In genomic region chr11:89839671-89840327, GRCm38 (mm10) we compare ENCODE assay signal across 8 mouse cellular contexts.
DNase-seq lines count a peak whose midpoint lies in the region; ATAC-seq lines count a peak whose summit lies in the region.

No protein-coding gene starts in this region.

- H3K27ac ChIP-seq in intestine, embryonic 15.5 days: peak overlapping the region; percentile 56
- H3K27ac ChIP-seq in neural tube, embryonic 14.5 days (ENCODE audit: low read depth, low read length): peak overlapping the region; percentile 44; the same call in 1 of the 2 replicates

- H3K9ac ChIP-seq in intestine, embryonic 15.5 days: no peak overlapping the region
- no peak overlapping the region for H3K9ac ChIP-seq in neural tube, embryonic 14.5 days (replicated peaks; ENCODE audit: low read depth, low read length)

- no peak overlapping the region for H3K4me3 ChIP-seq in intestine, embryonic 15.5 days (replicated peaks)
- no peak overlapping the region for H3K4me3 ChIP-seq in neural tube, embryonic 14.5 days (ENCODE audit: low read depth, low read length)

- H3K9me3 ChIP-seq in intestine, embryonic 15.5 days: no peaks in the 10 kb centered on the region
- no peaks in the 10 kb centered on the region for H3K9me3 ChIP-seq in neural tube, embryonic 14.5 days (ENCODE audit: control insufficient read depth, low read length)

- peak overlapping the region; percentile 17 for H3K4me2 ChIP-seq in intestine, embryonic 15.5 days (replicated peaks)
- H3K4me2 ChIP-seq in neural tube, embryonic 14.5 days (ENCODE audit: low read depth, low read length): no peak overlapping the region

- H3K36me3 ChIP-seq in intestine, embryonic 15.5 days: no peaks in the 10 kb centered on the region
- no peaks in the 10 kb centered on the region for H3K36me3 ChIP-seq in neural tube, embryonic 14.5 days (ENCODE audit: control insufficient read depth, insufficient read depth, low read length)

- intact Hi-C loops in gastrocnemius, postnatal 14 days (cut with DNase I; ENCODE audit: low total_unique reads): no loop called here
- intact Hi-C loops in gastrocnemius, postnatal 36 days (cut with DNase I): loop anchor here (5.0 kb wide), 1 partner anchor 1253 kb away; no protein-coding TSS in a partner anchor

- DNase-seq in gastrocnemius, postnatal 14 days: peak; percentile 30
- no peak for DNase-seq in gastrocnemius, postnatal 36 days
- DNase-seq in NIH3T3 (ENCODE audit: low read depth): peak; percentile 7
- DNase-seq in fibroblast of lung, adult 2 months (ENCODE audit: low read depth): peak; percentile 9
- no peak for DNase-seq in spleen, postnatal 4 days (ENCODE audit: low spot score in 2 of 2)
- DNase-seq in layer of hippocampus, postnatal 25 days (ENCODE audit: extremely low spot score in 1 of 2, low spot score in 1 of 2): no peak

- peak; percentile 81 for ATAC-seq in intestine, embryonic 15.5 days
- ATAC-seq in neural tube, embryonic 14.5 days (ENCODE audit: low read depth): peak; percentile 85

- no peaks in the 10 kb centered on the region; the same call in 1 of the 2 replicates for H3K27me3 ChIP-seq in intestine, embryonic 15.5 days (replicated peaks)
- no peaks in the 10 kb centered on the region for H3K27me3 ChIP-seq in neural tube, embryonic 14.5 days (ENCODE audit: control insufficient read depth, insufficient read depth, low read length)

- 15% methylated on average over 6 of the region's 6 CpGs for WGBS in intestine, embryonic 15.5 days
- WGBS in neural tube, embryonic 14.5 days: 11% methylated on average over 6 of the region's 6 CpGs

- peaks cover 12% of the 10 kb centered on the region for H3K4me1 ChIP-seq in intestine, embryonic 15.5 days (replicated peaks)
- 0 out of 2 replicates have a peak, but pooled peaks cover 5% of the 10 kb centered on the region for H3K4me1 ChIP-seq in neural tube, embryonic 14.5 days (ENCODE audit: control insufficient read depth, insufficient read depth, low read length)

Comparison
In these comparisons a context has a peak if more than half of its experiments do, and no peak if none do; other contexts are left out.
1. DNase-seq: peak in gastrocnemius, postnatal 14 days (single experiment), NIH3T3 (single experiment) and fibroblast of lung, adult 2 months (single experiment); none in gastrocnemius, postnatal 36 days (0 of 2), spleen, postnatal 4 days (0 of 2) and layer of hippocampus, postnatal 25 days (0 of 2).